Mouse (Mus musculus) myocyte (in vitro differentiated cells): ENCODE results near the gene Adi1.

Source experiments
- CEBPB ChIP-seq: IDR thresholded peaks from 2 replicates; pipeline ENCODE4 v1.6.1; 2011; ENCODE audit warnings: mild to moderate bottlenecking, moderate library complexity; ENCODE audit not compliant: poor library complexity, insufficient read depth, severe bottlenecking
- MYOG ChIP-seq, 3 experiments: IDR thresholded peaks; one replicate each; pipeline ENCODE4 v1.6.1; 2011; ENCODE audit warnings: control low read depth in 2 of 3, low read depth in 2 of 3, mild to moderate bottlenecking in 2 of 3; ENCODE audit not compliant: insufficient read length in 2 of 3, control insufficient read depth in 1 of 3, insufficient read depth in 1 of 3
- POLR2A ChIP-seq: IDR thresholded peaks from one replicate; pipeline ENCODE4 v1.6.1; 2011; ENCODE audit warnings: low read depth, mild to moderate bottlenecking, control low read depth, moderate library complexity; ENCODE audit not compliant: insufficient read length
- REST ChIP-seq: IDR thresholded peaks from one replicate; pipeline ENCODE4 v1.6.1; 2011; ENCODE audit warnings: mild to moderate bottlenecking, control low read depth, moderate library complexity; ENCODE audit not compliant: insufficient read depth, insufficient read length

- TF ChIP-seq POLR2A (no peak), CEBPB (no peak), MYOG (IDR thresholded peaks at IDR 0.05; ENCODE audit: control insufficient read depth in 1 of 3, insufficient read depth in 1 of 3, insufficient read length in 2 of 3, low read depth in 2 of 3) (no peak), REST (no peak)
Measured at GRCm38 (mm10) chr12:28710566-28711185, 35.6 kb downstream of the Adi1 start.
